Comparison of ENCODE assay signal across 25 mouse cellular contexts in the genomic region with DNA sequence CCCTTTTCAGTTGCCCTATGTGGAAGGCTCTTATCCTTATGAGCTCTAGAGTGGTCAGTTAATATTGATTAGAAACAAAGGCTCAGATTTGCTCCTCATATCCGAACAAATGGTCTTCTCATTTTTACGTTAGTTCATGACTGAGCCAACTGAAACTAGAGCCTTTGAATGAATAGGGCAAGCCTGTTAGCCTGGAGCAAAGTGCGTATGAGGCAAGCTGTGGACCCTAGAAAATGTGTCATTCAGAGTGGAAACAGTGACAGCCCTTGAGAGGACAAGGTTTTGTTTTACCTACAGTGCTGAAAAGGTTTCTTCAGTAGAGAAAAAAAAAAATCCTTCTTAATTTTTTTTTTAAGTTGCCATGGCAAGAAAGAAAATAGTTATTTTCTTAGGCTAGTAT.
A peak's percentile ranks its signal among the peaks of the same experiment; 100 is the strongest.
DNase-seq lines count a peak whose midpoint lies in the region; ATAC-seq and TF ChIP-seq lines count a peak whose summit lies in the region.
"Had no signal": no experiment of that assay in that cellular context is flagged by ENCODE, and none has a peak within 500 bp of the region (broad histone marks: within the 10 kb centered on the region; RNA-seq: fewer than 3 reads in every experiment).

No protein-coding gene starts in this region.

- H3K4me3 ChIP-seq in heart, postnatal 0 days (ENCODE audit: low read depth, low read length): no peak overlapping the region
- no peak overlapping the region for H3K4me3 ChIP-seq in liver, adult 2 months (ENCODE audit: insufficient read depth, low read depth, low read length)
- no peak overlapping the region for H3K4me3 ChIP-seq in liver, embryonic 12.5 days
- H3K4me3 ChIP-seq in embryonic facial prominence, embryonic 10.5 days: no peak overlapping the region
- H3K4me3 ChIP-seq in liver, postnatal 0 days (ENCODE audit: low read depth, low read length): no peak overlapping the region
- H3K4me3 ChIP-seq: embryonic facial prominence, embryonic 15.5 days; forebrain, embryonic 15.5 days; hindbrain, embryonic 15.5 days; limb, embryonic 12.5 days; lung, embryonic 15.5 days; midbrain, embryonic 15.5 days; myocyte; neural tube, embryonic 13.5 days had no signal

- no peaks in the 10 kb centered on the region for H3K27me3 ChIP-seq in heart, postnatal 0 days (ENCODE audit: control insufficient read depth, insufficient read depth, low read length)
- H3K27me3 ChIP-seq in liver, adult 2 months (ENCODE audit: control insufficient read depth, insufficient read depth, low read length): no peaks in the 10 kb centered on the region
- H3K27me3 ChIP-seq in liver, embryonic 12.5 days (replicated peaks): no peaks in the 10 kb centered on the region
- H3K27me3 ChIP-seq in embryonic facial prominence, embryonic 10.5 days (replicated peaks; ENCODE audit: low read depth, poor library complexity, severe bottlenecking): no peaks in the 10 kb centered on the region
- H3K27me3 ChIP-seq in liver, postnatal 0 days (ENCODE audit: insufficient read depth, low read length): no peaks in the 10 kb centered on the region
- H3K27me3 ChIP-seq: embryonic facial prominence, embryonic 15.5 days; forebrain, embryonic 15.5 days; hindbrain, embryonic 15.5 days; limb, embryonic 12.5 days; lung, embryonic 15.5 days; midbrain, embryonic 15.5 days; neural tube, embryonic 13.5 days had no signal

- peaks cover 3% of the 10 kb centered on the region; the same call in 1 of the 2 replicates for H3K4me1 ChIP-seq in heart, postnatal 0 days (ENCODE audit: control insufficient read depth, insufficient read depth)
- H3K4me1 ChIP-seq in liver, adult 2 months (ENCODE audit: control insufficient read depth, insufficient read depth, low read length): peaks cover 43% of the 10 kb centered on the region
- H3K4me1 ChIP-seq in liver, embryonic 12.5 days: no peaks in the 10 kb centered on the region
- peaks cover 27% of the 10 kb centered on the region for H3K4me1 ChIP-seq in embryonic facial prominence, embryonic 10.5 days
- H3K4me1 ChIP-seq in liver, postnatal 0 days (ENCODE audit: insufficient read depth): peaks cover 24% of the 10 kb centered on the region
- H3K4me1 ChIP-seq: embryonic facial prominence, embryonic 15.5 days had no signal

- no peaks in the 10 kb centered on the region for H3K9me3 ChIP-seq in heart, postnatal 0 days (replicated peaks; ENCODE audit: control insufficient read depth, low read length)
- H3K9me3 ChIP-seq in liver, embryonic 12.5 days (replicated peaks): no peaks in the 10 kb centered on the region
- no peaks in the 10 kb centered on the region for H3K9me3 ChIP-seq in embryonic facial prominence, embryonic 10.5 days
- no peaks in the 10 kb centered on the region for H3K9me3 ChIP-seq in liver, postnatal 0 days (ENCODE audit: low read length)
- H3K9me3 ChIP-seq: embryonic facial prominence, embryonic 15.5 days; forebrain, embryonic 15.5 days; hindbrain, embryonic 15.5 days; limb, embryonic 12.5 days; lung, embryonic 15.5 days; midbrain, embryonic 15.5 days; neural tube, embryonic 13.5 days had no signal

- 85% methylated on average over 3 of the region's 3 CpGs for WGBS in heart, postnatal 0 days
- WGBS in liver, adult 2 months: 25% methylated on average over 3 of the region's 3 CpGs
- 59% methylated on average over 3 of the region's 3 CpGs for WGBS in liver, embryonic 12.5 days (ENCODE audit: insufficient replicate concordance)
- WGBS in embryonic facial prominence, embryonic 10.5 days: 39% methylated on average over 3 of the region's 3 CpGs
- 50% methylated on average over 3 of the region's 3 CpGs for WGBS in liver, postnatal 0 days (ENCODE audit: insufficient replicate concordance)

- TF ChIP-seq POLR2A in liver, adult 2 months (IDR thresholded peaks at IDR 0.05; ENCODE audit: extremely low read depth, insufficient read depth, low read length): no peak

- H3K4me2 ChIP-seq in heart, postnatal 0 days (ENCODE audit: low read depth, low read length): no peak overlapping the region
- no peak overlapping the region for H3K4me2 ChIP-seq in liver, embryonic 12.5 days
- 0 out of 2 replicates have a peak overlapping the region, but pooled peaks have one; percentile 7 for H3K4me2 ChIP-seq in liver, postnatal 0 days (ENCODE audit: low read depth, low read length)
- H3K4me2 ChIP-seq: embryonic facial prominence, embryonic 15.5 days; forebrain, embryonic 15.5 days; hindbrain, embryonic 15.5 days; limb, embryonic 12.5 days; lung, embryonic 15.5 days; midbrain, embryonic 15.5 days; neural tube, embryonic 13.5 days had no signal

- TF ChIP-seq CTCF in heart, postnatal 0 days (IDR thresholded peaks at IDR 0.05; ENCODE audit: low read depth): no peak
- no peak for TF ChIP-seq CTCF in liver, adult 2 months (IDR thresholded peaks at IDR 0.05; ENCODE audit: low read depth, low read length)
- no peak for TF ChIP-seq CTCF in liver, postnatal 0 days (IDR thresholded peaks at IDR 0.05; ENCODE audit: low read depth)

- no peak for ATAC-seq in heart, postnatal 0 days (ENCODE audit: insufficient read depth, low read depth)
- no peak for ATAC-seq in liver, embryonic 12.5 days
- ATAC-seq in liver, postnatal 0 days: peak; percentile 53
- ATAC-seq: forebrain, embryonic 15.5 days; midbrain, embryonic 15.5 days had no signal

- peaks cover 74% of the 10 kb centered on the region for H3K36me3 ChIP-seq in heart, postnatal 0 days (replicated peaks; ENCODE audit: control insufficient read depth, insufficient read depth, low read length)
- H3K36me3 ChIP-seq in liver, adult 2 months (ENCODE audit: control insufficient read depth, insufficient read depth, low read length): peaks cover 7% of the 10 kb centered on the region
- peaks cover 4% of the 10 kb centered on the region; the same call in 1 of the 2 replicates for H3K36me3 ChIP-seq in liver, embryonic 12.5 days
- peaks cover 4% of the 10 kb centered on the region; the same call in 1 of the 2 replicates for H3K36me3 ChIP-seq in embryonic facial prominence, embryonic 10.5 days (replicated peaks)
- no peaks in the 10 kb centered on the region for H3K36me3 ChIP-seq in liver, postnatal 0 days (replicated peaks; ENCODE audit: insufficient read depth, low read length)
- H3K36me3 ChIP-seq: embryonic facial prominence, embryonic 15.5 days; limb, embryonic 12.5 days had no signal

- H3K79me2 ChIP-seq in liver, adult 2 months (ENCODE audit: control insufficient read depth, insufficient read depth, low read length): peaks cover 5% of the 10 kb centered on the region; the same call in 1 of the 2 replicates

- no peak for TF ChIP-seq EP300 in heart, postnatal 0 days (IDR thresholded peaks at IDR 0.05; ENCODE audit: low read depth)
- TF ChIP-seq EP300 in liver, postnatal 0 days (IDR thresholded peaks at IDR 0.05; ENCODE audit: low read depth): no peak; the same call in 1 of the 2 replicates

- 0 out of 2 replicates have a peak overlapping the region, but pooled peaks have one; percentile 7 for H3K27ac ChIP-seq in heart, postnatal 0 days (ENCODE audit: low read depth)
- H3K27ac ChIP-seq in liver, adult 2 months (replicated peaks; ENCODE audit: insufficient read depth, low read depth, low read length): peak overlapping the region; percentile 88
- H3K27ac ChIP-seq in liver, embryonic 12.5 days: no peak overlapping the region
- H3K27ac ChIP-seq in embryonic facial prominence, embryonic 10.5 days (replicated peaks): 0 out of 2 replicates have a peak overlapping the region, but pooled peaks have one; percentile 19
- peak overlapping the region; percentile 85 for H3K27ac ChIP-seq in liver, postnatal 0 days (ENCODE audit: low read depth)
- H3K27ac ChIP-seq: embryonic facial prominence, embryonic 15.5 days; forebrain, embryonic 15.5 days; hindbrain, embryonic 15.5 days; limb, embryonic 12.5 days; macrophage; midbrain, embryonic 15.5 days had no signal

- DNase-seq in heart, postnatal 0 days (ENCODE audit: low spot score): no peak
- DNase-seq in heart, adult 11 months: no peak
- peak; percentile 93 for DNase-seq in liver, adult 2 months (ENCODE audit: extremely low read depth, low read depth, low spot score)
- DNase-seq in embryonic facial prominence, embryonic 10.5 days (ENCODE audit: low spot score): no peak
- DNase-seq in liver, postnatal 0 days: no peak
- no peak for DNase-seq in layer of hippocampus, postnatal 25 days (ENCODE audit: extremely low spot score in 1 of 2, low spot score in 1 of 2)
- DNase-seq: adrenal gland, adult 8-10 months; cerebellum, adult 8-10 months; cerebellum, postnatal 36 days; embryo, embryonic 11 days; gastrocnemius, postnatal 14 days; heart, adult 18-20 months; kidney, postnatal 10 days; layer of hippocampus, postnatal 36 days; thymus, postnatal 14 days had no signal

- H3K9ac ChIP-seq in heart, postnatal 0 days (replicated peaks; ENCODE audit: low read depth, low read length): no peak overlapping the region
- H3K9ac ChIP-seq in liver, adult 2 months (ENCODE audit: low read depth, low read length): peak overlapping the region; percentile 18
- H3K9ac ChIP-seq in liver, embryonic 12.5 days: no peak overlapping the region
- H3K9ac ChIP-seq in liver, postnatal 0 days (replicated peaks): no peak overlapping the region
- H3K9ac ChIP-seq: embryonic facial prominence, embryonic 15.5 days; forebrain, embryonic 15.5 days; hindbrain, embryonic 15.5 days; limb, embryonic 12.5 days; lung, embryonic 15.5 days; midbrain, embryonic 15.5 days; neural tube, embryonic 13.5 days had no signal
